Mouse (Mus musculus) effector memory CD4-positive, alpha-beta T cell, adult 5 months (primary cell): Measurements from ENCODE around the gene Zfp641. TPM values are rescaled to one million over a fixed set of nuclear protein-coding genes. Genes with fewer than 3 reads are reported as not detected.

Experiments used
- polyA plus RNA-seq: library from polyadenylated mRNA; unstranded; fragments of 100-300 nt; shearing (Covaris generic); gene quantifications from one replicate; pipeline ENCODE4 v1.2.1, GENCODE M21; 2017

Gene Zfp641
- not detected for polyA plus RNA-seq

GRCm38 (mm10) chr15:98295628-98296551 lies at the start of gene Zfp641:
Gene Zfp641, minus strand, starts transcription at chr15:98296161.

GRCm38 (mm10) chr15:98340887-98341286 lies 44.9 kb upstream of the Zfp641 start, which contains the start of gene Olfr284:
Gene Olfr284, minus strand, starts transcription at chr15:98340987.

GRCm38 (mm10) chr15:98317177-98317724 lies 21.3 kb upstream of the Zfp641 start, which contains the start of gene Olfr285:
Gene Olfr285, minus strand, starts transcription at chr15:98317353.

GRCm38 (mm10) chr15:98257193-98257592 lies 38.8 kb downstream of the Zfp641 start, which contains the start of gene H1fnt:
Gene H1fnt, minus strand, starts transcription at chr15:98257293.

Other genes starting within 250 kb of the Zfp641 start
- 8.4 TPM for gene Pfkm, start 203.6 kb downstream of the Zfp641 start, polyA plus RNA-seq
- gene Senp1, start 202.4 kb downstream of the Zfp641 start, polyA plus RNA-seq: 37.5 TPM
- 16.3 TPM for gene Asb8, start 130.5 kb downstream of the Zfp641 start, polyA plus RNA-seq
- gene Ccdc184, start 129.0 kb downstream of the Zfp641 start, polyA plus RNA-seq: 0.16 TPM
- not detected for gene Olfr288, start 100.6 kb downstream of the Zfp641 start, polyA plus RNA-seq
- gene Gm44579, start 75.2 kb downstream of the Zfp641 start, polyA plus RNA-seq: not detected
- gene Olfr287, start 75.1 kb downstream of the Zfp641 start, polyA plus RNA-seq: not detected
- not detected for gene Olfr286, start 61.7 kb downstream of the Zfp641 start, polyA plus RNA-seq
- gene H1fnt, start 38.9 kb downstream of the Zfp641 start, polyA plus RNA-seq: not detected
- not detected for gene Olfr285, start 21.2 kb upstream of the Zfp641 start, polyA plus RNA-seq
- gene Olfr284, start 44.8 kb upstream of the Zfp641 start, polyA plus RNA-seq: not detected
- not detected for gene Olfr283, start 84.8 kb upstream of the Zfp641 start, polyA plus RNA-seq
- gene Olfr282, start 135.1 kb upstream of the Zfp641 start, polyA plus RNA-seq: not detected
- not detected for gene Olfr281, start 156.4 kb upstream of the Zfp641 start, polyA plus RNA-seq
- not detected for gene OR5BS1P, start 173.7 kb upstream of the Zfp641 start, polyA plus RNA-seq
- not detected for gene Lalba, start 186.6 kb upstream of the Zfp641 start, polyA plus RNA-seq
- gene Olfr279, start 196.2 kb upstream of the Zfp641 start, polyA plus RNA-seq: 0.19 TPM
- 63.5 TPM for gene Kansl2, start 238.1 kb upstream of the Zfp641 start, polyA plus RNA-seq